Mouse (Mus musculus) T-helper 1 cell (primary cell): ENCODE results near the gene Nmrk1.

Experiments used
- in situ Hi-C: fragments of 300-600 bp; cut with MboI, MseI; formaldehyde crosslinking; loops from one replicate; pipeline ENCODE4 v1.15.1; 2025; ENCODE audit warnings: high pct_unique_total_duplicates

The Nmrk1 gene

GRCm38 (mm10) chr19:18615680-18616240 lies 16.0 kb upstream of the Nmrk1 start:
- in situ Hi-C loops, result no loop called here

GRCm38 (mm10) chr19:18617504-18617903 lies 14.2 kb upstream of the Nmrk1 start:
- in situ Hi-C loops, result no loop called here

- in situ Hi-C loops, result no loop called here
Observed at GRCm38 (mm10) chr19:18619060-18619459, 12.7 kb upstream of the Nmrk1 start.

GRCm38 (mm10) chr19:18619691-18620090 lies 12.1 kb upstream of the Nmrk1 start:
- in situ Hi-C loops, result no loop called here

DNA sequence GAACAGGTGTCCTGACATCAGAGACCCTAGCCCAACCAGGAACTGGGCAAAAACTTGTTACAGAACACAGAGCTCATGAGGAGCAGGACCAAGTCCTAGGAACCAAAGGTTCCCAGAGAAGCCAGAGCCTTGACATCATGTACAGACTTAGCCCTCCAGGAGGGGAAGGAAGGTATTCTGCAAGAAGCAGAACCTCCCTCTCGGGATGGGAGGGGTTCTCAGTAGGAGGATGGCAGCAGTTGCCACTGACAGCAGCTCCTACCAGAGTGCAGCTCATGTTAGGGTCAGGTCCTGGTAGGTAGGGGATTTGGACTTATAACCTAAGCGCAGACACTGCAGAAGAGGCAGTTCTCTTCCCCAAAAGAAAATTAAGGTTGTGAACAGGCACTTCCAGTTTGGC lies 7.9 kb upstream of the Nmrk1 start:
- in situ Hi-C loops, result no loop called here

GRCm38 (mm10) chr19:18629589-18629988 lies 2.2 kb upstream of the Nmrk1 start:
- in situ Hi-C loops, result no loop called here

DNA sequence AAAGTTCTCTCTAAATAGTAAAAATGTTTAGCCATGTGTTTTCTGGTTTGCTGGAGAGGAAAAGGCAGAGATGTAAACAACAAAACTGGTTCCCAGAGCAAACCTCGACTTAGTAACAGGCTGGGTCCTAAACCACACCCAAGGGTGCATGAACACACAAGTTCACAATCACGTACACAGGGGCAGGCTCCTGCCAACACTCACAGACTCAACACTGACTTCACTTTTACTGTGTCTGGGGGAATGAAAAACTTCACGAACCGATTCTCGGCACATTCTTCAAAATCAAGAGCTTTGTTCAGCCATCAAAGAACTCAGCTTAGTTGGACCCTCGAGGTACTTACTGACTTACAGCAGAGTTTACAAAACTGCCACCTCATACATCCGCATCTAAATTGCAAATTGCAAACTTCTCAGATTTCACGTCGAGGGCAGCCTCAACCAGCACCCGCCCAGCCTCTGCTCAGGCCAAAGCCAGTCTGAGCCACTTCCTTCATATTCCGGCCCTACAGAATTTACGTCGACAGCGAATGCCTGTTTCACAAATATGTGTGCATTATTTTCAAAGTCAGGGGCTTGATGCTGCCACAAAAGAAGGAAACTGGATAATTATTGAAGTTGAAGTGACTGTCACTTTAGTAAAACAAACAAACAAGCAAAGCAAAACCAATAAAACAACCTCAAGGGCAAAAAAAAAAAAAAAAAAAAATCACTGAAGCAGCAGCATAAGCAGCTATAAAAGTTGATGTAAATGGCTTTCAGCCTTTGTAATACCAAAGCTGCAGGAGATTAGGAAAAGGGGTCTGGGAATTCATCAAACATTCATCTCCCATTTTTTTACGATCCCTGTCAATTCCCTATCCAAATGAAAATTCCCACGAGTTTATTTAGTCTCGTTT lies 1.3 kb upstream of the Nmrk1 start:
- in situ Hi-C loops, result loop anchor here (5.0 kb wide), 1 partner anchor 33 kb away; no protein-coding TSS in a partner anchor

DNA sequence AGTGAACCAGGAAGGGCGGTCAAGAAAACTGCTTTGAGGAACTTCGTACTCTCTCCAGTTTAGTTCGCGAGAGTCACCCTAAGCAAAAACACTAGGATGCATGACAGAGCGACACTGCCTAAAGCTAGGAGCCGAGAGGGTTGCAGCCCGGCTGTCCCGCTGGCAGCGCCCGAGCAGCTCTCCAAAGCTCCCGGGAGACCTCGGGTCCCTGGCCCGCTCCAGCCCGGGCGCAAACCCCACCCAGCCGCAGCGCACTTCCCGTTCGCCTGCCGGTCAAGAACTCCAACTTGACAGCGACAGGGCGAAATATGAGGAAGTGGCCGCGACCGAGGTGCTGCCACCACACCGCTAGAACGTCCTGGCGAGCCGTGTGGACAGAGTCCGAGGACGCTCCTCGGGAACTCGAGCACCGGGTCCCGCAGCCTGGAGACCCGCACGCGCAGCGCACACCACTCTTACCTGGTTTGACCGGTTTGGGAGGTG lies 548 bp upstream of the Nmrk1 start:
- in situ Hi-C loops, result loop anchor here (5.0 kb wide), 1 partner anchor 34 kb away; no protein-coding TSS in a partner anchor

GRCm38 (mm10) chr19:18632231-18633185 lies 758 bp downstream of the Nmrk1 start:
- in situ Hi-C loops, result loop anchor here (5.0 kb wide), 1 partner anchor 35 kb away; no protein-coding TSS in a partner anchor

DNA sequence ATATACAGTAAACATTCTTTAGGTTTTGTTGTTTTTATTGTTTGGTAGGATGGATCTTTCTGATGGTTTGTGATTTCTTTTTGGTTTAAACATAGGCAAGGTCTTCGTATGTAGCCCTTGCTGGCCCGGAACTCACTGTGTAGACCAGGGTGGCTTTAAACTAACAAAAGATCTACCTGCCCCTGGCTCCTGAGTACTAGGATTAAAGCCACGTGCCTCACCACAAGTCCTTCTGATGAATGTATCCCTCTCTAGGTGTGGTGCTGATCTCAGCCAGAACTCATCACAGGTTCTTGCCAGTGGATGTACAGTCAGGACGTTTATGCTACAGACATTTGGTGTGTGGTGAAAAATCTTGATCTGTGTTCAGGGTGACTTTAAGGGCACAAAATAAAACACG lies 6.2 kb downstream of the Nmrk1 start:
- in situ Hi-C loops, result no loop called here

- in situ Hi-C loops, result no loop called here
Observed at GRCm38 (mm10) chr19:18638949-18639348, 7.2 kb downstream of the Nmrk1 start.

- in situ Hi-C loops, result no loop called here
Observed at GRCm38 (mm10) chr19:18639552-18639951, 7.8 kb downstream of the Nmrk1 start.

DNA sequence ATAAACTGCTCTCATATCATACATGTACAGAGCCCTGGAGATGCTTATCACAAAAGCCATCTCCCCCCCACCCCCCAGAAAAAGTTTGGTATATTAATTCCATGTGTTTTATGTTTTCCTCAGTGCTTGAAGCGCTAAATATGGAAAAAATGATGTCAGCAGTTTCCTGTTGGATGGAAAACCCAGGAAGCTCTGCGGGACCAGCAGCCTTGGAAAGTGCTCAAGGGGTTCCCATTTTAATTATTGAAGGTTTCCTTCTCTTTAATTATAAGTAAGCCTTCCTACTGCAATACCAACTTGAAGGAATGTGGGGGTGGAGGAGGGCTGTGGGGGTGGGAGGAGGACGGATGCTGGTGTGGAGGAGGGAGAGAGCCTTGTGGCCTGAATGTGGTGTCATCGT lies 9.3 kb downstream of the Nmrk1 start:
- in situ Hi-C loops, result no loop called here

DNA sequence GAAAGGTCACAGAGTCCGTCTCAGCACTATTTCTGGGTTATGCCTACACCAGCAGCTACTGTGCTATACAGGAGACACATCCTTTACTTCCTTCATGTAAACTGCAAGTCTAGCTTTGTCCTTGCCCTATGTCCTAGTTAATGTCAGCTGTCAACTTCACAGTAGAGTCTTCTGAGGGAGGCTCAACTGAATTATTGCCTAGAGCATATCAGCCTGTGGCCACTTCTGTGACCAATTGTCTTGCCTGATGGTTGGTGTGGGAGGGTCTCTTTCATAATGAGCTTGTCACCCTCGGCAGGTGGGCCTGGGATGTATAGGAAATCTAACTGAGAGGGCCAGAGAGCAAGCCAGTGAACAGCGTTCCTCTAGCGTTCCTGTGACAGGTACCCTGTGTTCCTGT lies 11.7 kb downstream of the Nmrk1 start:
- in situ Hi-C loops, result no loop called here

GRCm38 (mm10) chr19:18644084-18644483 lies 12.3 kb downstream of the Nmrk1 start:
- in situ Hi-C loops, result no loop called here

DNA sequence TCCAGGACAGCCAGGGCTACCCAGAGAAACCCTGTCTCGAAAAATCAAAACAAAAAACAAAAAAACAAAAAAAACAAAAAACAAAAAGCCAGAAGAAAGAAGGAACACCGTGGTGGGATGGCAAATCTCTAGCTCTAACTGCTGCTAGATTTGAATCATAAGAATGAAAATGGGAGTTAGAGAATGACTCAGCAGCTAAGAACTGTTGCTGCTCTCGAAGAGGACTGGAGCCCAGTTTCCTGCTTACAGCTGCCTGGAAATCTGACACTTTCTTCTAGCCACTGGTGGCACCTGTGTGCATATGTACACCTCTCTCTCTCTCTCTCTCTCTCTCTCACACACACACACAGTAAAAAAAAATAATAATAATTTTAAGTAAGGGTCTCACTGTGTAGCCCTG lies 14.6 kb downstream of the Nmrk1 start:
- in situ Hi-C loops, result no loop called here

DNA sequence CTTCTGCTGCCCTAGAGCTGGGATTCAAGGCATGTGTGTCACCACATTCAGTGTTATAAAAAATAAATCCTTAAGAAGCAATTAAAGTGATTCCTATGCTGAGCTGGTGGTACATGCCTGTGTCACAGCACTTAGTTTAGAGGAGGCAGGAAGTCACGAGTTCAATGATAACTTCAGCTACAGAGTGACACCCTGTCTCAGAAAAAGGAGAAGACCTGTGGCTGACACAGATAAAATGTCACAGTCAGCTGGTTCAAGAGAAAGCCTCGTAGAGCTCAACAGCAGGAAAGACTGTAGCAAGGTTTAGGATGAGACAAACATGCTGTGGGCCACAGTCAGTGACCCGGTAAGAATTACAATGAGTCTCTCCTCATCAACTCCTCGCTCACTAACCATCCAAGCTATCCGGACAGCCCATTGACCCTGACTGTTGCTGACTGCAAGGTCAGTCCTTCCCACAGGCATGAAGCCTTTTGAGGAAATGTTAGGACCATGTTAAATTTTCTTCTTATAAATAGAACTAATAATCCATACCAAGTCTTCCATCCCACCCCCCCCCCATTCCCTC lies 15.2 kb downstream of the Nmrk1 start:
- in situ Hi-C loops, result no loop called here

GRCm38 (mm10) chr19:18647775-18648557 lies 16.2 kb downstream of the Nmrk1 start:
- in situ Hi-C loops, result no loop called here

DNA sequence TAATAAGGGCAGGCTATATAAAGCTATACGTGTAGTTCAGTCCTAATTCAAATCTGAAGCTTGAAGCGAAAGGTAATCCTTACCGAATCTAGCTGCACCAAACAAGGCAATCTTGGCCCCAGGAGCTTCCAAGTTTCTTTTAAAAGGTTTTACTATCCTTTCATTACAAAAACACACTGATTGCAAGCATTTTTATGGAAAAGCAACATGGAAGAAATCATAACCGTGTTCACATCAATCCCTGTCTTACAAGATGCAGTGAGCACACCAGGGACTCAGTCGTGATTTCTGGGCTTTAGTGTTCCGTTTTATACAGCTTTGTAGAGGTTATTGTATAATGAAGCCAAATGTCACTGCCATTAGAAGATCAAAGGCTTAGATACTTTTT lies 16.8 kb downstream of the Nmrk1 start:
- in situ Hi-C loops, result no loop called here

GRCm38 (mm10) chr19:18649955-18650354 lies 18.2 kb downstream of the Nmrk1 start:
- in situ Hi-C loops, result no loop called here

- in situ Hi-C loops, result no loop called here
Observed at GRCm38 (mm10) chr19:18650473-18650872, 18.7 kb downstream of the Nmrk1 start.
